Mouse (Mus musculus): ENCODE results near the gene Abat.

Gene Abat

GRCm38 (mm10) chr16:8513236-8513906, at the start of gene Abat:
TSS of gene Abat (plus strand) at chr16:8513429.
- DNase-seq (ENCODE audit: low spot score): no peak

GRCm38 (mm10) chr16:8470132-8470531, 43.1 kb upstream of the Abat start:
- DNase-seq (ENCODE audit: low spot score): no peak

GRCm38 (mm10) chr16:8470603-8471481, 42.4 kb upstream of the Abat start, which contains the start of gene Mettl22:
TSS of gene Mettl22 (plus strand) at chr16:8470788.
- DNase-seq (ENCODE audit: low spot score): peak; percentile 83

- DNase-seq (ENCODE audit: low spot score): no peak
Measured at GRCm38 (mm10) chr16:8487396-8488005, 25.7 kb upstream of the Abat start.

- no peak for DNase-seq (ENCODE audit: low spot score)
Measured at GRCm38 (mm10) chr16:8489340-8489739, 23.9 kb upstream of the Abat start.

GRCm38 (mm10) chr16:8491743-8492490, 21.3 kb upstream of the Abat start:
- DNase-seq (ENCODE audit: low spot score): no peak

GRCm38 (mm10) chr16:8494268-8494667, 19.0 kb upstream of the Abat start:
- DNase-seq (ENCODE audit: low spot score): peak; percentile 37

GRCm38 (mm10) chr16:8496967-8497366, 16.3 kb upstream of the Abat start:
- DNase-seq (ENCODE audit: low spot score): no peak

GRCm38 (mm10) chr16:8504271-8504670, 9.0 kb upstream of the Abat start:
- no peak for DNase-seq (ENCODE audit: low spot score)

- DNase-seq (ENCODE audit: low spot score): no peak
Measured at GRCm38 (mm10) chr16:8509894-8510293, 3.3 kb upstream of the Abat start.

- DNase-seq (ENCODE audit: low spot score): no peak
Measured at GRCm38 (mm10) chr16:8512830-8513229, 399 bp upstream of the Abat start.

- no peak for DNase-seq (ENCODE audit: low spot score)
Measured at GRCm38 (mm10) chr16:8514180-8514579, 951 bp downstream of the Abat start.

- DNase-seq (ENCODE audit: low spot score): no peak
Measured at GRCm38 (mm10) chr16:8520525-8520924, 7.3 kb downstream of the Abat start.

GRCm38 (mm10) chr16:8521322-8521721, 8.1 kb downstream of the Abat start:
- no peak for DNase-seq (ENCODE audit: low spot score)

GRCm38 (mm10) chr16:8523480-8524144, 10.4 kb downstream of the Abat start:
- no peak for DNase-seq (ENCODE audit: low spot score)

GRCm38 (mm10) chr16:8524163-8524847, 11.1 kb downstream of the Abat start:
- DNase-seq (ENCODE audit: low spot score): no peak

- DNase-seq (ENCODE audit: low spot score): no peak
Measured at GRCm38 (mm10) chr16:8525293-8525692, 12.1 kb downstream of the Abat start.

GRCm38 (mm10) chr16:8525877-8526276, 12.6 kb downstream of the Abat start:
- no peak for DNase-seq (ENCODE audit: low spot score)

GRCm38 (mm10) chr16:8529389-8529788, 16.2 kb downstream of the Abat start:
- no peak for DNase-seq (ENCODE audit: low spot score)

- no peak for DNase-seq (ENCODE audit: low spot score)
Measured at GRCm38 (mm10) chr16:8530018-8530417, 16.8 kb downstream of the Abat start.

GRCm38 (mm10) chr16:8532461-8532860, 19.2 kb downstream of the Abat start:
- no peak for DNase-seq (ENCODE audit: low spot score)
